Mouse (Mus musculus) liver, adult 2 months (tissue): ENCODE data around the gene Rpia. TPM values are rescaled to one million over a fixed set of nuclear protein-coding genes. Genes with fewer than 3 reads are reported as not detected.
A peak's percentile ranks its signal among the peaks of the same experiment; 100 is the strongest.

Experiments
- DNase-seq: peaks from one replicate; pipeline ENCODE4 v3.0.0-alpha.2; 2011; ENCODE audit warnings: low read depth, low spot score; ENCODE audit errors: extremely low read depth
- H3K27ac ChIP-seq: fragments of 200-500 bp; replicated peaks from 2 replicates; pipeline ENCODE4 v1.5.1; 2012; ENCODE audit warnings: low read depth, mild to moderate bottlenecking, control low read depth, inconsistent platforms, low read length; ENCODE audit not compliant: insufficient read depth
- H3K27me3 ChIP-seq: fragments of 200-500 bp; 2 replicates; pipeline ENCODE4 v1.6.1; 2012; ENCODE audit warnings: mild to moderate bottlenecking, moderate library complexity, low read length, inconsistent platforms; ENCODE audit not compliant: control insufficient read depth, insufficient read depth
- H3K36me3 ChIP-seq: fragments of 200-500 bp; 2 replicates; pipeline ENCODE4 v1.6.1; 2012; ENCODE audit warnings: low read length, inconsistent platforms; ENCODE audit not compliant: control insufficient read depth, insufficient read depth
- H3K4me1 ChIP-seq: fragments of 200-500 bp; 2 replicates; pipeline ENCODE4 v1.6.1; 2011; ENCODE audit warnings: low read length; ENCODE audit not compliant: control insufficient read depth, insufficient read depth
- H3K4me3 ChIP-seq: fragments of 200-500 bp; 2 replicates; pipeline ENCODE4 v1.5.1; 2011; ENCODE audit warnings: low read depth, mild to moderate bottlenecking, control low read depth, low read length, moderate library complexity; ENCODE audit not compliant: insufficient read depth
- H3K79me2 ChIP-seq: fragments of 200-500 bp; 2 replicates; pipeline ENCODE4 v1.6.1; 2012; ENCODE audit warnings: inconsistent platforms, mild to moderate bottlenecking, low read length, moderate library complexity; ENCODE audit not compliant: control insufficient read depth, insufficient read depth
- H3K9ac ChIP-seq: fragments of 200-500 bp; 2 replicates; pipeline ENCODE4 v1.6.1; 2012; ENCODE audit warnings: low read depth, mild to moderate bottlenecking, control low read depth, inconsistent platforms, low read length
- CTCF ChIP-seq: fragments of 200-500 bp; IDR thresholded peaks from 2 replicates; pipeline ENCODE4 v1.5.1; 2011; ENCODE audit warnings: low read depth, low read length, control low read depth
- POLR2A ChIP-seq: fragments of 200-500 bp; IDR thresholded peaks from 2 replicates; pipeline ENCODE4 v1.6.1; 2011; ENCODE audit warnings: low read length, control low read depth; ENCODE audit not compliant: insufficient read depth; ENCODE audit errors: extremely low read depth
- WGBS: fragments of 180-500 bp; shearing (Covaris S2); methylation state at CpG from one replicate; pipeline ENCODE4 v1.1.7; 2018; 5-methylcytosine and 5-hydroxymethylcytosine counted together
- polyA plus RNA-seq: library from polyadenylated mRNA; depleted of rRNA; stranded (reverse); fragments of >200 nt; gene quantifications from 2 replicates; pipeline ENCODE4 v1.2.3, GENCODE M21; 2012; rRNA removed
- total RNA-seq: library from RNA; depleted of rRNA; stranded (reverse); fragments of >200 nt; gene quantifications from 2 replicates; pipeline ENCODE4 v1.2.3, GENCODE M21; 2014; rRNA removed

Rpia gene
- total RNA-seq (3.0 and 3.9 TPM in 2 replicates), polyA plus RNA-seq (2.0 TPM in 2 replicates)

DNA sequence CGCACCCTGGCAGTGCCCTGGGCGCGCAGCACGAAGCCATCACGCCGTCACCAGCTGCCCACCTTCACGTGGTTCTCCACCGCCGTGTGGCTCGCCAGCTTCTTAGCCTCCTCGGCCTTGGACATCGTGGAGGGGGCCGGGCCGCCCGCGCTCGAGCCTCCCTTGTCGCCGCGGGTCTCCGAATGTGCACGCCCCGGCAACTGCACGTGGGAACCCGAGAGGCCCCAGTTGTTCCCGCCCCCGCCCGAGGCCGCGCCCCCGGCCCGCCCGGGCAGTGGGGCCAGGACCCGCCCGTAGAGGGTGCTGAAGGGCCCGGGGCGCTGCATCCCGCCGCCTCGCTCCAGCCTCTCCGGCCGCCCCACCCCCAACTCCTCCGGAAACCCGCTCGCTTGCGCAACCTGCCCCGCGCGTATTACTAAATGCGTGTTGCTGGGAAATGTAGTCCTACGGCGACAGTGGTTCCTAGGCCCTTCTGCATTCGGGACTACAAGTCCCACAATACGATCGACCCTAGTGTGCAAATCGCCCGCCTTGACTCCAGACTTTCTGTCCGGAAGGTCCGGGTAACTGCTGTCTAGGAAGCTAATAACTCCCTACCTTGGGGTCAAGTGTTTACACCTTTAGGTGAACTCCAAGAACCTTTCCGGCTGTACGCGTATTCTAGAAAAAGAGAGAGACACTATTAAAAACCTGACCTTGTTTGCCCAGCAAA, at the start of gene Rpia:
Gene Rpia, minus strand, starts transcription at position 409 of the 712 bp plus-strand sequence.
- Histone ChIP-seq H3K4me3 (peak within 1 kb of the TSS; percentile 70), H3K4me1 (peaks cover 27% of the 10 kb centered on the region), H3K27ac (peak within 1 kb of the TSS; percentile 87), H3K27me3 (no peaks in the 10 kb centered on the region), H3K36me3 (no peaks in the 10 kb centered on the region), H3K79me2 (peaks cover 6% of the 10 kb centered on the region; the same call in 1 of the 2 replicates), H3K9ac (peak within 1 kb of the TSS; percentile 68)
- peak; percentile 98 for DNase-seq
- WGBS = under 1% methylated on average over 60 of the region's 62 CpGs
- TF ChIP-seq POLR2A (peak; percentile 27; the same call in 1 of the 2 replicates), CTCF (peak; percentile 48; the same call in 1 of the 2 replicates)

DNA sequence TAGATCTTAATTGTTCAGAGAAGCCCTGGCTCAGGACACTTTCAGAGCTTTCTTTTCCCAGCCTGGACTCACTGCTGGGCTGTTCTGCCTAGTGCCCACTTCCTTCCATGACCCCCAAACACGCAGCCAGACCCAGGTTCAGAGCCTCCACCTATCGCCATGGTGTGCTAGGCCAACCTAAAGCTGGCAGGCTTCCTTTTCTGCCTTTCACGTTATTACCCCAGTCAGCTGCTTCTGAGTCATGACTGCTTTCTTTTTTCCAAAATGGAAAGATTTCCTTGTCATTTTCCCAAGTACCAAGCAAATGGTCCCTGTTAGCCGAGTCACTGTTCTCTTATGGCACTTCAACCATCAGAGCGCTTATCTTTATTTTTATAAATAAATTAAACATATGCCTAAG, 48.2 kb upstream of the Rpia start:
- Histone ChIP-seq H3K27ac (no peak overlapping the region), H3K27me3 (no peaks in the 10 kb centered on the region), H3K4me1 (peaks cover 2% of the 10 kb centered on the region; the same call in 1 of the 2 replicates), H3K79me2 (peaks cover 7% of the 10 kb centered on the region), H3K4me3 (no peak overlapping the region), H3K9ac (no peak overlapping the region), H3K36me3 (no peaks in the 10 kb centered on the region)
- DNase-seq = no peak
- no peak for TF ChIP-seq POLR2A
- WGBS = 79% methylated on average over 5 of the region's 5 CpGs

DNA sequence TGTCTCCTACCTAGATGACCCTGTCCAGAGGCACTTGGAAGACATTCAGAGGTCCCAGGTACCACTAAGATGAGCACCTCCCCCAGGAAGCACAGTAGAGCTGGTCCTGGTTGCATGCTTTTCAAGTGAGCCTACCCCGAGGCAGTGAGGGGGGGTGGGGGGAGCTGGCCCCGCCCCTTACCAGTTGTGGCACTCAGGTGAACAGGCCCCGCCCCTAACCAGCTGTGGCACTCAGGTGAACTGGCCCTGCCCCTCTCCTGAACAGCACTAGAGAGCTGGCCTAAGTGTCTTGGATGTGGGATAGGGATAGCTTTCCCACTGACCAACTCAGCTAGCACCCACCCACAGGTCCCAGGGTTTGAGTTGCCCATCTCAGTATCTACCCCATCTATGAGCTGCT, 46.5 kb upstream of the Rpia start:
- DNase-seq = no peak

DNA sequence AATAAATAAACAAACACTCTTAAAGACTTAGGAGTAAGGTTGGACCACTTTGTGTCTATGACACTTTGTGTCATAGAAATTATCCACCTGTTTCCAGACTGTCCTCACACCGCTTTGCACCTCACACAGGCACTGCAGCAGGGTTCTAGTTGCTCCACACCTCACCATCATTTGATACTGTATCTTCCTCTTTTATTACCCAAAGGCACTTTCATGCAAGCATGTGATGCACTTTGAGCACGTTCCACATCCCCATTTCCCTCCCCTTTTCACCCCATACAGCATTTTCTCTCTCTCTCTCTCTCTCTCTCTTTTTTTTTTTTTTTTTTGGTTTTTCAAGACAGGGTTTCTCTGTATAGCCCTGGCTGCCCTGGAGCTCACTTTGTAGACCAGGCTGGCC, 45.3 kb upstream of the Rpia start:
- Histone ChIP-seq H3K27me3 (no peaks in the 10 kb centered on the region), H3K9ac (no peak overlapping the region), H3K27ac (no peak overlapping the region), H3K4me3 (no peak overlapping the region), H3K79me2 (no peaks in the 10 kb centered on the region), H3K36me3 (no peaks in the 10 kb centered on the region), H3K4me1 (no peaks in the 10 kb centered on the region)
- 86% methylated on average over 2 of the region's 2 CpGs for WGBS
- no peak for DNase-seq
- TF ChIP-seq CTCF = no peak
- TF ChIP-seq POLR2A = no peak

More for the DNA sequence above, 46.5 kb upstream of the Rpia start:
- no peaks in the 10 kb centered on the region for H3K79me2 ChIP-seq
- no peak overlapping the region for H3K9ac ChIP-seq
- H3K27me3 ChIP-seq = no peaks in the 10 kb centered on the region
- no peak overlapping the region for H3K4me3 ChIP-seq
- no peak overlapping the region for H3K27ac ChIP-seq
- H3K36me3 ChIP-seq = no peaks in the 10 kb centered on the region
- no peak for TF ChIP-seq POLR2A
- no peak for TF ChIP-seq CTCF
- H3K4me1 ChIP-seq = peaks cover 2% of the 10 kb centered on the region; the same call in 1 of the 2 replicates
- 58% methylated on average over 3 of the region's 3 CpGs for WGBS

DNA sequence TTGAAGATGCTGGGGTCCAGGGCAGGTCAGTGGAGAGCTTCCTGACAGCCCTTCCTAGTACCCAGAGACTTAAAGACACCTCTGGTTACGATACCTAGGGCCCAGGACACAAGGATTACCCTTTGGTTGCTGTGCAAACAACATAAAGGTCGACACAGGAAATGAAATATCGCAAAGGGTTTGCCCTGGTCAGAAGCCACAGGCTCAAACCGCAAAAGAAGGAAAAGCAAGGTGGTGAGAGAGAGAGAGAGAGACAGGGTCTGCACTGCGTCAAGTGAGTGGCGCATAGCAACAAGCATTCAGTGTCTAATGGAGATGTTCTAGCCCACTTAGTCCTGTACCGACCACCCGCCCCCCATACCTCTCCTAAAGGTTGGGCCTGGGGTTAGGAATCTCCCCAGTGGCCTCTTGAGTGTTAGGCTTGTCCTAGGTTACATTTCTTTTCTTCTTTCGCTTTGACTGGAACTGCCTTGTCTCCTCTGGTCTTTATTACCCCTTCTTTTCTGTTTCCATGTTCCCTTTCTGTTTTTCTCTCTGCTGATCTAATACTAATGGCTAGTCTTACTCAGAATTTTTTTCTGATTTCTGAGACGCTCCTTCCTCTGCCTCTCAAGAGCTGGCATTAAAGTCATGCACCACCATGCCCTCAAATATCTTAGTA, 39.3 kb upstream of the Rpia start:
- DNase-seq = no peak
- Histone ChIP-seq H3K36me3 (no peaks in the 10 kb centered on the region), H3K27ac (no peak overlapping the region), H3K79me2 (no peaks in the 10 kb centered on the region), H3K4me3 (no peak overlapping the region), H3K27me3 (no peaks in the 10 kb centered on the region; the same call in 1 of the 2 replicates), H3K4me1 (no peaks in the 10 kb centered on the region), H3K9ac (no peak overlapping the region)
- no peak for TF ChIP-seq CTCF
- no peak for TF ChIP-seq POLR2A
- WGBS = 78% methylated on average over 10 of the region's 10 CpGs
